Mouse (Mus musculus) telencephalon, adult 2 months (tissue): ENCODE data around the gene Syngr1.

Experiments used
- DNase-seq: peaks from one replicate; pipeline ENCODE4 v3.0.0-alpha.2; 2011; ENCODE audit warnings: low read depth, low spot score

Gene Syngr1

GRCm38 (mm10) chr15:80090155-80090554 is 979 bp upstream of the Syngr1 start:
- DNase-seq, result no peak

- DNase-seq, result no peak
These were observed 403 bp upstream of the Syngr1 start for GRCm38 (mm10) chr15:80090741-80091120.

GRCm38 (mm10) chr15:80092041-80092441 is 907 bp downstream of the Syngr1 start:
- DNase-seq, result no peak

- no peak for DNase-seq
These were observed 1.5 kb downstream of the Syngr1 start for GRCm38 (mm10) chr15:80092599-80092998.

- DNase-seq, result no peak
These were observed 3.1 kb downstream of the Syngr1 start for GRCm38 (mm10) chr15:80094201-80094600.

- no peak for DNase-seq
These were observed 4.5 kb downstream of the Syngr1 start for GRCm38 (mm10) chr15:80095596-80095995.

GRCm38 (mm10) chr15:80096406-80096805 is 5.3 kb downstream of the Syngr1 start:
- no peak for DNase-seq

- no peak for DNase-seq
These were observed 6.1 kb downstream of the Syngr1 start for GRCm38 (mm10) chr15:80096946-80097881.

- DNase-seq, result no peak
These were observed 6.9 kb downstream of the Syngr1 start for GRCm38 (mm10) chr15:80097999-80098461.

GRCm38 (mm10) chr15:80098809-80099208 is 7.7 kb downstream of the Syngr1 start:
- no peak for DNase-seq

GRCm38 (mm10) chr15:80099477-80099876 is 8.3 kb downstream of the Syngr1 start:
- no peak for DNase-seq

GRCm38 (mm10) chr15:80100196-80100595 is 9.1 kb downstream of the Syngr1 start:
- no peak for DNase-seq

GRCm38 (mm10) chr15:80100871-80101270 is 9.7 kb downstream of the Syngr1 start:
- peak; percentile 76 for DNase-seq

- DNase-seq, result no peak
These were observed 10.4 kb downstream of the Syngr1 start for GRCm38 (mm10) chr15:80101503-80101902.

GRCm38 (mm10) chr15:80102495-80102894 is 11.4 kb downstream of the Syngr1 start:
- no peak for DNase-seq

- no peak for DNase-seq
These were observed 14.6 kb downstream of the Syngr1 start for GRCm38 (mm10) chr15:80105490-80106410.

GRCm38 (mm10) chr15:80107143-80107542 is 16.0 kb downstream of the Syngr1 start:
- peak; percentile 85 for DNase-seq

- DNase-seq, result no peak
These were observed 16.4 kb downstream of the Syngr1 start for GRCm38 (mm10) chr15:80107575-80107974.

- DNase-seq, result no peak
These were observed 20.3 kb downstream of the Syngr1 start for GRCm38 (mm10) chr15:80111436-80111835.

GRCm38 (mm10) chr15:80112499-80112898 is 21.4 kb downstream of the Syngr1 start:
- no peak for DNase-seq

GRCm38 (mm10) chr15:80114414-80114813 is 23.3 kb downstream of the Syngr1 start:
- DNase-seq, result no peak

GRCm38 (mm10) chr15:80115256-80115655 is 24.1 kb downstream of the Syngr1 start:
- DNase-seq, result no peak
